Mouse (Mus musculus) macrophage (primary cell): ENCODE data around the gene Prkag2. TPM values are rescaled to one million over a fixed set of nuclear protein-coding genes. Genes with fewer than 3 reads are reported as not detected.

Source experiments
- H3K27ac ChIP-seq: fragments of 350-480 bp; formaldehyde crosslinking; 2 replicates; pipeline ENCODE4 v1.9.0; 2021
- H3K36me3 ChIP-seq: fragments of 350-480 bp; formaldehyde crosslinking; 2 replicates; pipeline ENCODE4 v1.9.0; 2021; ENCODE audit errors: inconsistent target
- H3K4me3 ChIP-seq: fragments of 350-480 bp; formaldehyde crosslinking; 2 replicates; pipeline ENCODE4 v1.9.0; 2021; ENCODE audit errors: inconsistent target
- H3K79me2 ChIP-seq: fragments of 350-480 bp; formaldehyde crosslinking; 2 replicates; pipeline ENCODE4 v1.9.0; 2021; ENCODE audit errors: inconsistent target
- WGBS: methylation state at CpG from one replicate; pipeline ENCODE4 v1.1.7; 2026; ENCODE audit warnings: inconsistent platforms; ENCODE audit not compliant: missing documents; 5-methylcytosine and 5-hydroxymethylcytosine counted together
- polyA plus RNA-seq: library from polyadenylated mRNA; stranded (reverse); fragments of 250-400 nt; gene quantifications from 3 replicates; pipeline ENCODE4 v1.2.4, GENCODE M21; 2018; ENCODE audit warnings: inconsistent platforms

Gene Prkag2
- polyA plus RNA-seq, 1 experiment from 2014 or later = 28.2 TPM

- Histone ChIP-seq H3K4me3 (no peak overlapping the region), H3K79me2 (no peaks in the 10 kb centered on the region), H3K27ac (no peak overlapping the region), H3K36me3 (no peaks in the 10 kb centered on the region)
- 91% methylated on average over 10 of the region's 10 CpGs for WGBS
These were observed 165.0 kb downstream of the Prkag2 start for GRCm38 (mm10) chr5:24935446-24935845.

GRCm38 (mm10) chr5:24933760-24934159, 166.7 kb downstream of the Prkag2 start:
- H3K79me2 ChIP-seq = no peaks in the 10 kb centered on the region
- no peak overlapping the region for H3K27ac ChIP-seq
- no peak overlapping the region for H3K4me3 ChIP-seq
- no peaks in the 10 kb centered on the region for H3K36me3 ChIP-seq
- WGBS = 100% methylated on average over 1 of the region's 1 CpGs

GRCm38 (mm10) chr5:24931578-24932185, 168.8 kb downstream of the Prkag2 start:
- H3K27ac ChIP-seq = no peak overlapping the region

GRCm38 (mm10) chr5:24930831-24931577, 169.4 kb downstream of the Prkag2 start:
- H3K27ac ChIP-seq = no peak overlapping the region
- H3K36me3 ChIP-seq = no peaks in the 10 kb centered on the region
- WGBS = 100% methylated on average over 8 of the region's 8 CpGs
- no peak overlapping the region for H3K4me3 ChIP-seq
- H3K79me2 ChIP-seq = no peaks in the 10 kb centered on the region

More at GRCm38 (mm10) chr5:24931578-24932185, 168.8 kb downstream of the Prkag2 start:
- H3K36me3 ChIP-seq = no peaks in the 10 kb centered on the region
- H3K4me3 ChIP-seq = no peak overlapping the region
- WGBS = 93% methylated on average over 10 of the region's 10 CpGs
- no peaks in the 10 kb centered on the region for H3K79me2 ChIP-seq

GRCm38 (mm10) chr5:24928816-24929215, 171.6 kb downstream of the Prkag2 start:
- H3K79me2 ChIP-seq = no peaks in the 10 kb centered on the region
- H3K4me3 ChIP-seq = no peak overlapping the region
- WGBS = 73% methylated on average over 3 of the region's 4 CpGs
- no peak overlapping the region for H3K27ac ChIP-seq
- no peaks in the 10 kb centered on the region for H3K36me3 ChIP-seq

GRCm38 (mm10) chr5:24927706-24928105, 172.7 kb downstream of the Prkag2 start:
- no peaks in the 10 kb centered on the region for H3K79me2 ChIP-seq
- WGBS = 94% methylated on average over 8 of the region's 8 CpGs

GRCm38 (mm10) chr5:24919155-24919554, 181.3 kb downstream of the Prkag2 start:
- no peak overlapping the region for H3K4me3 ChIP-seq
- H3K79me2 ChIP-seq = no peaks in the 10 kb centered on the region
- WGBS = 77% methylated on average over 1 of the region's 1 CpGs
- no peak overlapping the region for H3K27ac ChIP-seq
- H3K36me3 ChIP-seq = no peaks in the 10 kb centered on the region

More at GRCm38 (mm10) chr5:24927706-24928105, 172.7 kb downstream of the Prkag2 start:
- Histone ChIP-seq H3K4me3 (no peak overlapping the region), H3K27ac (no peak overlapping the region), H3K36me3 (no peaks in the 10 kb centered on the region)

- Histone ChIP-seq H3K79me2 (no peaks in the 10 kb centered on the region), H3K27ac (no peak overlapping the region), H3K4me3 (no peak overlapping the region), H3K36me3 (no peaks in the 10 kb centered on the region)
- WGBS = 95% methylated on average over 4 of the region's 4 CpGs
These were observed 183.9 kb downstream of the Prkag2 start for GRCm38 (mm10) chr5:24916511-24916910.

GRCm38 (mm10) chr5:24915119-24915518, 185.3 kb downstream of the Prkag2 start:
- no peak overlapping the region for H3K27ac ChIP-seq
- 36% methylated on average over 5 of the region's 5 CpGs for whole genome bisulfite sequencing
- no peaks in the 10 kb centered on the region for H3K79me2 ChIP-seq
- no peak overlapping the region for H3K4me3 ChIP-seq
- H3K36me3 ChIP-seq = no peaks in the 10 kb centered on the region

GRCm38 (mm10) chr5:24913656-24914055, 186.8 kb downstream of the Prkag2 start:
- 90% methylated on average over 6 of the region's 6 CpGs for WGBS
- no peaks in the 10 kb centered on the region for H3K79me2 ChIP-seq
- H3K27ac ChIP-seq = no peak overlapping the region

GRCm38 (mm10) chr5:24908820-24909716, 191.4 kb downstream of the Prkag2 start:
- 13% methylated on average over 14 of the region's 19 CpGs for WGBS
- H3K36me3 ChIP-seq = no peaks in the 10 kb centered on the region
- H3K27ac ChIP-seq = no peak overlapping the region
- peak overlapping the region; percentile 8; the same call in 1 of the 2 replicates for H3K4me3 ChIP-seq
- no peaks in the 10 kb centered on the region for H3K79me2 ChIP-seq

More at GRCm38 (mm10) chr5:24913656-24914055, 186.8 kb downstream of the Prkag2 start:
- Histone ChIP-seq H3K4me3 (no peak overlapping the region), H3K36me3 (no peaks in the 10 kb centered on the region)

GRCm38 (mm10) chr5:24908141-24908819, 192.2 kb downstream of the Prkag2 start:
- WGBS = 3% methylated on average over 60 of the region's 87 CpGs
- Histone ChIP-seq H3K4me3 (peak overlapping the region; percentile 15; the same call in 1 of the 2 replicates), H3K36me3 (no peaks in the 10 kb centered on the region), H3K27ac (no peak overlapping the region), H3K79me2 (no peaks in the 10 kb centered on the region)

GRCm38 (mm10) chr5:24907737-24908136, 192.7 kb downstream of the Prkag2 start:
- WGBS = 5% methylated on average over 26 of the region's 26 CpGs
- H3K36me3 ChIP-seq = no peaks in the 10 kb centered on the region
- peak overlapping the region; percentile 15; the same call in 1 of the 2 replicates for H3K4me3 ChIP-seq
- no peak overlapping the region for H3K27ac ChIP-seq
- no peaks in the 10 kb centered on the region for H3K79me2 ChIP-seq

GRCm38 (mm10) chr5:24906844-24907243, 193.6 kb downstream of the Prkag2 start:
- Histone ChIP-seq H3K36me3 (no peaks in the 10 kb centered on the region), H3K4me3 (no peak overlapping the region)
- 92% methylated on average over 9 of the region's 9 CpGs for WGBS

More at GRCm38 (mm10) chr5:24906844-24907243, 193.6 kb downstream of the Prkag2 start:
- H3K27ac ChIP-seq = no peak overlapping the region
- no peaks in the 10 kb centered on the region for H3K79me2 ChIP-seq
